Mouse (Mus musculus) bone marrow, adult 2 months (tissue): ENCODE measurements at regions not wholly inside any gene's neighbourhood (a gene's known extent, or its start where the extent isn't known, plus 50 kb on each side); places are given as distances from the start of the nearest gene placed in this dataset.

Source experiments
- CTCF ChIP-seq: fragments of 200-500 bp; IDR thresholded peaks from 2 replicates; pipeline ENCODE4 v1.5.1; 2011; ENCODE audit warnings: low read length, control low read depth; ENCODE audit not compliant: control insufficient read depth, insufficient read depth
- POLR2A ChIP-seq: fragments of 200-500 bp; IDR thresholded peaks from 2 replicates; pipeline ENCODE4 v1.6.1; 2011; ENCODE audit warnings: low read depth, mild to moderate bottlenecking, control low read depth, low read length, borderline replicate concordance; ENCODE audit not compliant: control insufficient read depth

- TF ChIP-seq CTCF (no peak), POLR2A (no peak)
Observed at GRCm38 (mm10) chr1:61331456-61331855, 307.2 kb upstream of the Pard3b start.
